Mouse (Mus musculus): ENCODE measurements around the gene Nod2.

- TF ChIP-seq CTCF (conservative IDR thresholded peaks at IDR 0.05; ENCODE audit: low read length), result no peak
- TF ChIP-seq POU5F1 (IDR thresholded peaks at IDR 0.05; ENCODE audit: borderline replicate concordance, low read length), result no peak
Measured at GRCm38 (mm10) chr8:88698048-88698447, 50.9 kb downstream of the Nod2 start.

All from E14TG2a.4 (cell line).